Mouse (Mus musculus): ENCODE data around the gene Itgad. TPM values are rescaled to one million over a fixed set of nuclear protein-coding genes. Genes with fewer than 3 reads are reported as not detected.
A peak's percentile ranks its signal among the peaks of the same experiment; 100 is the strongest.

The Itgad gene
- polyA plus RNA-seq, 1 experiment from 2014 or later, result not detected

DNA sequence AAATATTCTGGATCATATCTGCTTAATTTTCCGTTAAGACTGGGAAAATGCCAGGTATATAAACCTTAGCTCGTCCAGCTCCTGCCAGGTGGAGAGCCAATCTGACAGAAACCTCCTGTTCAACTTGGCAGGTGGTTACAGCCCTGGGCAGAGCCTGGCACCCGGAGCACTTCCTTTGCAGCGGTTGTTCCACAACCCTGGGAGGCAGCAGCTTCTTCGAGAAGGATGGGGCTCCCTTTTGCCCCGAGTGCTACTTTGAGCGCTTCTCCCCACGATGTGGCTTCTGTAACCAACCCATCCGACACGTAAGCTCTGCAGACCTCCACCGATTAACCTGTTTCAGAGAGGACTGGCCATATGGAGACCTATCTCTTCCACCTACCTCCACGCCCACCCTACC lies 97.8 kb downstream of the Itgad start:
- Histone ChIP-seq H3K4me3 (0 out of 2 replicates have a peak overlapping the region, but pooled peaks have one; percentile 17), H3K27me3 (ENCODE audit: insufficient read depth, poor library complexity, severe bottlenecking) (no peaks in the 10 kb centered on the region), H3K36me3 (peaks cover 61% of the 10 kb centered on the region), H3K9me3 (no peaks in the 10 kb centered on the region), H3K27ac (no peak overlapping the region), H3K4me1 (peaks cover 42% of the 10 kb centered on the region)
- DNase-seq (ENCODE audit: low spot score), result no peak
- 64% methylated on average over 12 of the region's 12 CpGs for WGBS

DNA sequence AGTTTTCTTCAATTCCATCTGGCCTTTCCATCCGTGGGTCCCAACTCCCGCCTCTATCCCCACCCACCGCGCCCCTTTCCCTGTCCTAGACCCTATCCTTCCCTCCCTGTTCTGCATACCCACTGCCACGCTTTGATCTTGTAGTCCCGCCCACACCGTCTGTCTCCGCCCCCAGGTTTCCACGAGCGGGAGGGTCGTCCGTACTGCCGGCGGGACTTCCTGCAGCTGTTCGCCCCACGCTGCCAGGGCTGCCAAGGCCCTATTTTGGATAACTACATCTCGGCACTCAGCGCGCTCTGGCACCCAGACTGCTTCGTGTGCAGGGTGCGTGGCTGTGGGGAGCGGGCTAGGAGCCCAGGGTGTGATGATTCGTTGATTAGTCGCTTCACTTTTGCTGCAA lies 98.4 kb downstream of the Itgad start:
- H3K36me3 ChIP-seq, result peaks cover 61% of the 10 kb centered on the region
- peak; percentile 76 for DNase-seq (ENCODE audit: low spot score)
- 27% methylated on average over 24 of the region's 24 CpGs for whole genome bisulfite sequencing
- H3K27ac ChIP-seq, result no peak overlapping the region
- peaks cover 47% of the 10 kb centered on the region for H3K4me1 ChIP-seq
- no peaks in the 10 kb centered on the region for H3K9me3 ChIP-seq
- H3K27me3 ChIP-seq (ENCODE audit: insufficient read depth, poor library complexity, severe bottlenecking), result no peaks in the 10 kb centered on the region
- 0 out of 2 replicates have a peak overlapping the region, but pooled peaks have one; percentile 17 for H3K4me3 ChIP-seq

DNA sequence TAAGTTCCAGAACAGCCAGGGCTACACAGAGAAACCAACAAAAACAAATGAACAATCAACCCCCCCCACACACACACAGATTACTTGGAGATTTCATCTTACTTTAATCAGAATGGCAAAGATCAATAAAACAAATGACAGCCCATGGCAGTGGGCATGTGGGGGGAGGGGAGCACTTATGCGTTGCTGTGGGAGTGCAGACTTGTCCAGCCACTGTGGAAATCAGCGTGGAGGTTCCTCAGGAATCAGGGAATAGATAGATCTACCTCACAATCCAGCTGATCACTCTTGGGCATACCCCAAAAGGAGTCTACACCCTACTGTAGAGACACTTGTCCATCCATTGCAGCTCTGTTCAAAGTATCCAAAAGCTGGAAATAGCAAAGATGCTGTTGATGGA lies 100.8 kb downstream of the Itgad start:
- Histone ChIP-seq H3K27ac (no peak overlapping the region), H3K9me3 (no peaks in the 10 kb centered on the region), H3K27me3 (ENCODE audit: insufficient read depth, poor library complexity, severe bottlenecking) (no peaks in the 10 kb centered on the region), H3K4me3 (no peak overlapping the region), H3K4me1 (peaks cover 35% of the 10 kb centered on the region), H3K36me3 (peaks cover 41% of the 10 kb centered on the region)
- 62% methylated on average over 2 of the region's 2 CpGs for WGBS
- DNase-seq (ENCODE audit: low spot score), result no peak

DNA sequence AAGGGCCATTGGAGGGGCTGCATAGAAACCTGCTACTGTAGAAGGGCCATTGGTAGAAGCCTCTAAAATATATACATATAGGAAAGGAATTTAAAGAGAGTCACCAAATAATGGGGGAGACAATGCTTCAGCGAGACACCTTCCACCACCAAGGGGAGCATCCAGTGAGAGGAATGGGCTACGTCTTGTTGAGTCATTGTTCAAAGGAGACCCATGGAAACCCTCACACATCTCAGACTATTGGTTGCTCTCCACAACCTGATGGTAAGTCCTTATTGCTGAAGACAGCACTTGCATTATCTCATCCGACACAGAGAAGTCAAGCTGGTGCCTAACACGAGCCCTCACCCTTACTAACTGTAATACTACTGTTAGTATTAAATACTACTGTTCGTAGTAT lies 101.6 kb downstream of the Itgad start:
- Histone ChIP-seq H3K36me3 (peaks cover 34% of the 10 kb centered on the region), H3K9me3 (no peaks in the 10 kb centered on the region), H3K27me3 (ENCODE audit: insufficient read depth, poor library complexity, severe bottlenecking) (no peaks in the 10 kb centered on the region), H3K4me3 (no peak overlapping the region), H3K27ac (no peak overlapping the region), H3K4me1 (peaks cover 33% of the 10 kb centered on the region)
- no peak for DNase-seq (ENCODE audit: low spot score)
- 87% methylated on average over 5 of the region's 5 CpGs for WGBS

DNA sequence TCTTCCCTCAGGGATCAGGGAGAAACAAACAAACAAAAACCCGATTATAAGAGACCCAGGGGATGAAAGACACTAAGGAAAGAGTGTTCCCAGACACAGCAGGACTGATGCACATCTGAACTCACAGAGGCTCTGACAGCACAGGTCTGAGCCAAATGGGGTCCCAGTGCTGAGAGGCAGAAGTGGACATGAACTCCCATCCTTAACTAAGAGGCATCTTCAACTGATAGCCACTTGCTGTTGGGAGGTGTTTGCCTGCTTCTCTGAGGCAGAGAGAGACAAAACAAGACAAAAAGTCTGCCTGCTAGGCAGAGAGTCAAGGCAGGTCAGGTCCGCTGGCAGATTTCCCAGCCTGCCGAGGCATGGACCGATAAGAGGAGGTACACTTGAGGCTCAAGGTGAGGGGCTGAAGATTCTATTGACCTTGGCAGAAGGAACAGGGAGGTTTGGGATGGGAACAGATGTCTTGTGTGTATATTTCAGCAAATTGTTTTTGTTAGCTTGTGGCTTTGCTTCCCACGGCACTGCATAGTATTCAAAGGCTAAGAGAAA lies 102.7 kb downstream of the Itgad start:
- WGBS, result 43% methylated on average over 5 of the region's 5 CpGs
- no peaks in the 10 kb centered on the region for H3K9me3 ChIP-seq
- H3K36me3 ChIP-seq, result peaks cover 23% of the 10 kb centered on the region
- H3K27ac ChIP-seq, result no peak overlapping the region
- peaks cover 30% of the 10 kb centered on the region for H3K4me1 ChIP-seq
- no peak for DNase-seq (ENCODE audit: low spot score)
- H3K27me3 ChIP-seq (ENCODE audit: insufficient read depth, poor library complexity, severe bottlenecking), result no peaks in the 10 kb centered on the region
- H3K4me3 ChIP-seq, result no peak overlapping the region

DNA sequence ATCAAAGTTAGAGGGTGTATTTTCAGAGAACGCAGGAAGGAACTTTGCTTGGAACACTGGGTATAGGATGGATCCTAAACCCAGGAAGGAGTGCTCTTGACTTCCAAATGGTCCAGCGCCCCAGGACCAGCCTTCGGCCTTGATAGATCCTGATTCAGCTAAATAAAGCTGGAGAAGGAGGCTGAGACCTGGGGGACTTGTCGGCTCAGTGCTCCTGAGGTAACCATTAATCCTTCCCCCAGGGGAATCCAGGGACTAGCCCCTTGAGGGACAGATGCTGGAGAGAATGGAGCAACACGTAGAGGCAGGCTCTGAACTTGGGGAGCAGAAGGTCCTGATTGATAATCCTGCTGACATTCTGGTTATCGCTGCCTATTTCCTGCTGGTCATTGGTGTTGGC lies 111.2 kb downstream of the Itgad start, which contains the start of gene Slc5a2:
Slc5a2 (plus strand) TSS at position 247 of the 400 bp plus-strand sequence.
- peaks cover 11% of the 10 kb centered on the region for H3K4me1 ChIP-seq
- DNase-seq (ENCODE audit: low spot score), result no peak
- no peak within 1 kb of the TSS for H3K27ac ChIP-seq
- no peaks in the 10 kb centered on the region for H3K9me3 ChIP-seq
- no peaks in the 10 kb centered on the region for H3K36me3 ChIP-seq
- 74% methylated on average over 6 of the region's 6 CpGs for WGBS
- H3K4me3 ChIP-seq, result no peak within 1 kb of the TSS
- no peaks in the 10 kb centered on the region; the same call in 1 of the 2 replicates for H3K27me3 ChIP-seq (ENCODE audit: insufficient read depth, poor library complexity, severe bottlenecking)

DNA sequence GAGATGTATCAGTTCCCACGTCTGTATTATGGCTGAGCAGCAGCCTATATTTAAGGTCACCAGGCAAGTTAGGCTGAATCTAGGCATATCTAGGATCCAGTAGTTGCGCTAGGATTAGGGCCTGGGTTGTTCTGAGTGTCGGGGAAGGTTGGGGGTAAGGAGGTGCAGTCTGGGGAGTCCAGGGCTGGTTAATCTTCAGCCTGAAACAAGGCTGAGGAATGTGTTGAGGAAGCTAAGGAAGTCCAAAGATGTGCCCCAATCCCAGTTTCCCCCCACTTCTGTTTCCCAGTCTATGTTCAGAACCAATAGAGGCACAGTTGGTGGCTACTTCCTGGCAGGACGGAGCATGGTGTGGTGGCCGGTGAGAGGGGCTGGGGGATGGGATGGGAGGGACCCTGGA lies 111.9 kb downstream of the Itgad start:
- Histone ChIP-seq H3K36me3 (peaks cover 5% of the 10 kb centered on the region; the same call in 1 of the 2 replicates), H3K27me3 (ENCODE audit: insufficient read depth, poor library complexity, severe bottlenecking) (no peaks in the 10 kb centered on the region; the same call in 1 of the 2 replicates), H3K4me3 (no peak overlapping the region), H3K27ac (no peak overlapping the region), H3K4me1 (peaks cover 17% of the 10 kb centered on the region), H3K9me3 (no peaks in the 10 kb centered on the region)
- 66% methylated on average over 5 of the region's 5 CpGs for WGBS
- no peak for DNase-seq (ENCODE audit: low spot score)

DNA sequence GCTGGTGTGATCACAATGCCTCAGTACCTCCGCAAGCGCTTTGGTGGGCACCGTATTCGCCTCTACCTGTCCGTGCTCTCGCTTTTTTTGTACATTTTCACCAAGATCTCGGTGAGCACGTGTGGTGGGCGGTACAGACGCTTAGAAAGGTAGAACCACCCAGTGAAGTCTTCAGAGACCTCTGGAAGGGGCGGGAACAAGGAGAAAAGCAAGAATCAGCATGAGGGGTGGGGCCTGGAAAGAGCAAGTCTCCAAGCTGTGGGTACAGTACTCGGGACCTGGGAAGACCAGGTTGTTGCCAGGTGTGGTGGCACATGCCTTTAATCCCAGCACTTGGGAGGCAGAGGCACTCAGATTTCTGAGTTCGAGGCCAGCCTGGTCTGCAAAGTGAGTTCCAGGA lies 113.2 kb downstream of the Itgad start:
- Histone ChIP-seq H3K27me3 (ENCODE audit: insufficient read depth, poor library complexity, severe bottlenecking) (no peaks in the 10 kb centered on the region; the same call in 1 of the 2 replicates), H3K9me3 (no peaks in the 10 kb centered on the region), H3K4me1 (peaks cover 18% of the 10 kb centered on the region), H3K36me3 (peaks cover 18% of the 10 kb centered on the region), H3K4me3 (no peak overlapping the region), H3K27ac (no peak overlapping the region)
- no peak for DNase-seq (ENCODE audit: low spot score)
- WGBS, result 58% methylated on average over 13 of the region's 13 CpGs

DNA sequence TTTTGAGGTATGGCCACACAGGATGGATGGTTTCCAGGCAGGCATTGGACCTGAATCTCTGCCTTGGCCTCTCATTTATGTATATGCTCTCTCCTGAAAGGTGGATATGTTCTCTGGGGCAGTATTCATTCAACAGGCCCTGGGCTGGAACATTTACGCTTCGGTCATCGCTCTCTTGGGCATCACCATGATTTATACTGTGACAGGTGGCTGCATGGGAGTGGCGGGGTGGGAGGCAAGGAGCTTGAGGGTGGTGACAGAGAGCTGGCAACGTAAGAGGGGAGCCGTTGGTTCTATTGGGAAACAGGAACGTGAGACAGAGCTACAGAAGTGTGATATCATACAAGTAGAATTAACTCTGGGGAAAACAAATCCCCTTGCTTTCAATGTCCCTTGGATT lies 113.6 kb downstream of the Itgad start:
- 87% methylated on average over 7 of the region's 7 CpGs for WGBS
- Histone ChIP-seq H3K27me3 (ENCODE audit: insufficient read depth, poor library complexity, severe bottlenecking) (no peaks in the 10 kb centered on the region; the same call in 1 of the 2 replicates), H3K27ac (no peak overlapping the region), H3K9me3 (no peaks in the 10 kb centered on the region), H3K36me3 (peaks cover 22% of the 10 kb centered on the region), H3K4me3 (no peak overlapping the region), H3K4me1 (peaks cover 18% of the 10 kb centered on the region)
- no peak for DNase-seq (ENCODE audit: low spot score)

DNA sequence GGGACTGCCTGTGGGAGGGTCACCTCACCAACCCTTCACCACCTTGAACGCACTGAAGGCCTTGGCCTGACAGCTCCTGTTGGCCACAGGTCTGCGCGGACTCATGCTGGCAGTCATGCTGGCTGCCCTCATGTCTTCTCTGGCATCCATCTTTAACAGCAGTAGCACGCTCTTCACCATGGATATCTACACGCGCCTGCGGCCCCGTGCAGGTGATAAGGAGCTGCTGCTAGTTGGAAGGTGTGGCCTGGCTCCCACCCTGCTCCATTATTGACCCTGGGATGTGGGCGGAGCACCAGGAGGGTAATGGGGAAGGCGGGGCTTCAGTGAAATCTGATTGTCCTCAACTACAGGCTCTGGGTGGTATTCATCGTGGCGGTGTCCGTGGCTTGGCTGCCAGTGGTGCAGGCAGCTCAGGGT lies 116.3 kb downstream of the Itgad start:
- Histone ChIP-seq H3K4me1 (peaks cover 18% of the 10 kb centered on the region), H3K36me3 (peaks cover 49% of the 10 kb centered on the region), H3K9me3 (no peaks in the 10 kb centered on the region), H3K4me3 (peak overlapping the region; percentile 5; the same call in 1 of the 2 replicates), H3K27me3 (ENCODE audit: insufficient read depth, poor library complexity, severe bottlenecking) (no peaks in the 10 kb centered on the region; the same call in 1 of the 2 replicates), H3K27ac (peak overlapping the region; percentile 49)
- 30% methylated on average over 13 of the region's 13 CpGs for WGBS
- DNase-seq (ENCODE audit: low spot score), result peak; percentile 94

DNA sequence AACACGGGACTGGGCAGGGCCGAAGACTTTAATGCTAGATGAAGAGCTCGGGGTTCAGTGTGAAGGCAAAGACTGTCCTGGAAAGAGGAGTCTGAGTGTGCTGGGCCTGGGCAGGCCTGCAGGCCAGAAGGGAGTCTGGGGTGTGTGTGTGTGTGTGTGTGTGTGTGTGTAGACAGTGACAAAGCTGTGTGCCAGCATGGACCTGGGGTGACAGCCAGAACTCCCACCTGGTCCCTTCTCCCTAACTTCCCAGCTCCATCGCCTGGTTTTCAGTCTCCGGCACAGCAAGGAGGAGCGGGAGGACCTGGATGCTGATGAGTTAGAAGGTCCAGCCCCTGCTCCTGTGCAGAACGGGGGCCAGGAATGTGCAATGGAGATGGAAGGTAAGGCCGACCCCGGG lies 117.3 kb downstream of the Itgad start:
- WGBS, result 86% methylated on average over 9 of the region's 9 CpGs
- peaks cover 59% of the 10 kb centered on the region for H3K36me3 ChIP-seq
- no peak overlapping the region for H3K27ac ChIP-seq
- H3K27me3 ChIP-seq (ENCODE audit: insufficient read depth, poor library complexity, severe bottlenecking), result no peaks in the 10 kb centered on the region; the same call in 1 of the 2 replicates
- peaks cover 18% of the 10 kb centered on the region for H3K4me1 ChIP-seq
- H3K4me3 ChIP-seq, result no peak overlapping the region
- no peak for DNase-seq (ENCODE audit: low spot score)
- no peaks in the 10 kb centered on the region for H3K9me3 ChIP-seq

Data from heart, embryonic 10.5 days (tissue).